Mouse (Mus musculus): ENCODE measurements around the gene Gp9.

- TF ChIP-seq POLR2A (IDR thresholded peaks at IDR 0.05; ENCODE audit: insufficient read depth, low read depth, low read length) (no peak), CTCF (IDR thresholded peaks at IDR 0.05) (peak; percentile 94), EP300 (IDR thresholded peaks at IDR 0.05; ENCODE audit: insufficient read depth, low read depth, low read length) (no peak)
Measured at GRCm38 (mm10) chr6:87763376-87764280, 14.2 kb upstream of the Gp9 start.
